Mouse (Mus musculus): ENCODE measurements around the gene Brap. TPM values are rescaled to one million over a fixed set of nuclear protein-coding genes. Genes with fewer than 3 reads are reported as not detected.

Gene Brap
- total and polyA plus RNA-seq, 3 experiments: 40.3 to 176 (median 42.4) TPM

- no peak for DNase-seq (ENCODE audit: low read depth, low spot score)
- H3K27ac ChIP-seq (ENCODE audit: control insufficient read depth, low read depth, low read length): no peak overlapping the region
- no peaks in the 10 kb centered on the region for H3K79me2 ChIP-seq (ENCODE audit: control insufficient read depth, insufficient read depth, low read length, poor library complexity)
- TF ChIP-seq GABPA (IDR thresholded peaks at IDR 0.05; ENCODE audit: low read depth, low read length) (no peak), SMC3 (IDR thresholded peaks at IDR 0.05; ENCODE audit: low read depth, low read length) (no peak), RAD21 (IDR thresholded peaks at IDR 0.05; ENCODE audit: low read depth, low read length) (no peak), MAFK (IDR thresholded peaks at IDR 0.05; ENCODE audit: borderline replicate concordance, low read depth, low read length) (no peak), E2F4 (IDR thresholded peaks at IDR 0.05; ENCODE audit: borderline replicate concordance, low read depth, low read length) (no peak), SIN3A (IDR thresholded peaks at IDR 0.05; ENCODE audit: low read length) (no peak), RCOR1 (IDR thresholded peaks at IDR 0.05; ENCODE audit: low read depth, low read length) (no peak), MAZ (IDR thresholded peaks at IDR 0.05; ENCODE audit: low read depth, low read length) (no peak), POLR2AphosphoS2 (IDR thresholded peaks at IDR 0.05; ENCODE audit: low read length) (no peak), BHLHE40 (IDR thresholded peaks at IDR 0.05; ENCODE audit: borderline replicate concordance, low read depth, low read length) (no peak), MEF2A (IDR thresholded peaks at IDR 0.05; ENCODE audit: extremely low read depth, insufficient replicate concordance, low read depth, low read length, poor library complexity, severe bottlenecking) (no peak), UBTF (IDR thresholded peaks at IDR 0.05; ENCODE audit: borderline replicate concordance, insufficient read depth, low read depth, low read length) (no peak), CTCF (IDR thresholded peaks at IDR 0.05 in 2 of 3, conservative IDR thresholded peaks at IDR 0.05 in 1 of 3; ENCODE audit: control insufficient read depth in 1 of 3, insufficient read depth in 1 of 3, low read depth in 2 of 3, low read length in 3 of 3, poor library complexity in 1 of 3, severe bottlenecking in 1 of 3) (no peak), HCFC1 (IDR thresholded peaks at IDR 0.05; ENCODE audit: low read depth, low read length) (no peak), TBP (IDR thresholded peaks at IDR 0.05; ENCODE audit: low read depth, low read length) (no peak), ZKSCAN1 (IDR thresholded peaks at IDR 0.05; ENCODE audit: low read depth, low read length) (no peak), USF2 (IDR thresholded peaks at IDR 0.05; ENCODE audit: borderline replicate concordance in 1 of 2, insufficient read depth in 1 of 2, low read depth in 1 of 2, low read length in 2 of 2) (no peak), POLR2A (IDR thresholded peaks at IDR 0.05; ENCODE audit: control insufficient read depth in 1 of 2, insufficient read depth in 1 of 2, low read depth in 1 of 2, low read length in 2 of 2, poor library complexity in 1 of 2) (no peak)
- H3K27me3 ChIP-seq (ENCODE audit: control insufficient read depth in 1 of 2, insufficient read depth in 2 of 2, low read length in 2 of 2): no peaks in the 10 kb centered on the region
- no peaks in the 10 kb centered on the region for H3K9me3 ChIP-seq (replicated peaks; ENCODE audit: insufficient read depth, low read length)
- no peak overlapping the region for H3K4me3 ChIP-seq (ENCODE audit: control insufficient read depth in 1 of 2, insufficient read depth in 1 of 2, low read depth in 2 of 2, low read length in 2 of 2)
- H3K4me1 ChIP-seq (ENCODE audit: control insufficient read depth in 1 of 2, insufficient read depth in 2 of 2, low read length in 2 of 2): no peaks in the 10 kb centered on the region
- no peak overlapping the region for H3K9ac ChIP-seq (ENCODE audit: control insufficient read depth, low read depth, low read length, poor library complexity, severe bottlenecking)
- H3K36me3 ChIP-seq (ENCODE audit: control insufficient read depth in 1 of 2, insufficient read depth in 2 of 2, low read length in 2 of 2): peaks cover 0 to 12% of the 10 kb centered on the region in 2 experiments; a peak in 1 of 4 replicates
Measured at GRCm38 (mm10) chr5:121686113-121686898, 25.9 kb downstream of the Brap start.

Measured in MEL (cell line).